Mouse (Mus musculus) intestine, embryonic 15.5 days (tissue): ENCODE measurements around the gene Dixdc1. TPM values are rescaled to one million over a fixed set of nuclear protein-coding genes. Genes with fewer than 3 reads are reported as not detected.
A peak's percentile ranks its signal among the peaks of the same experiment; 100 is the strongest.

Source experiments
- ATAC-seq: fragments of 200-750 bp; cut with Nextera tagmentation; 2 replicates; pipeline ENCODE4 v1.8.0; 2017; ENCODE audit warnings: moderate TSS enrichment, moderate library complexity
- H3K27ac ChIP-seq: fragments of 300-500 bp; sonication (generic); 2 replicates; pipeline ENCODE4 v1.5.1; 2015; ENCODE audit warnings: mild to moderate bottlenecking, inconsistent platforms
- H3K27me3 ChIP-seq: fragments of 300-500 bp; sonication (generic); replicated peaks from 2 replicates; pipeline ENCODE4 v1.6.1; 2015; ENCODE audit warnings: inconsistent platforms
- H3K36me3 ChIP-seq: fragments of 300-500 bp; sonication (generic); 2 replicates; pipeline ENCODE4 v1.6.1; 2015; ENCODE audit warnings: inconsistent platforms
- H3K4me1 ChIP-seq: fragments of 300-500 bp; sonication (generic); replicated peaks from 2 replicates; pipeline ENCODE4 v1.6.1; 2015; ENCODE audit warnings: inconsistent platforms
- H3K4me2 ChIP-seq: fragments of 300-500 bp; sonication (generic); replicated peaks from 2 replicates; pipeline ENCODE4 v1.6.1; 2015; ENCODE audit warnings: mild to moderate bottlenecking, inconsistent platforms
- H3K4me3 ChIP-seq: fragments of 300-500 bp; sonication (generic); replicated peaks from 2 replicates; pipeline ENCODE4 v1.5.1; 2015; ENCODE audit warnings: inconsistent platforms
- H3K9ac ChIP-seq: fragments of 300-500 bp; sonication (generic); 2 replicates; pipeline ENCODE4 v1.6.1; 2015; ENCODE audit warnings: inconsistent platforms
- H3K9me3 ChIP-seq: fragments of 300-500 bp; sonication (generic); 2 replicates; pipeline ENCODE4 v1.6.1; 2016; ENCODE audit warnings: inconsistent platforms
- WGBS: fragments of 180-500 bp; shearing (Covaris S2); methylation state at CpG from one replicate; pipeline ENCODE4 v1.1.7; 2015; 5-methylcytosine and 5-hydroxymethylcytosine counted together
- polyA plus RNA-seq: library from polyadenylated mRNA; unstranded; fragments of >200 nt; fragmentation: Nextera tagmentation; extraction: Ambion mirVana; gene quantifications from 2 replicates; pipeline ENCODE4 v1.2.1, GENCODE M21; 2015

Dixdc1 gene
- polyA plus RNA-seq, 1 experiment from 2014 or later, result 6.1 TPM

DNA sequence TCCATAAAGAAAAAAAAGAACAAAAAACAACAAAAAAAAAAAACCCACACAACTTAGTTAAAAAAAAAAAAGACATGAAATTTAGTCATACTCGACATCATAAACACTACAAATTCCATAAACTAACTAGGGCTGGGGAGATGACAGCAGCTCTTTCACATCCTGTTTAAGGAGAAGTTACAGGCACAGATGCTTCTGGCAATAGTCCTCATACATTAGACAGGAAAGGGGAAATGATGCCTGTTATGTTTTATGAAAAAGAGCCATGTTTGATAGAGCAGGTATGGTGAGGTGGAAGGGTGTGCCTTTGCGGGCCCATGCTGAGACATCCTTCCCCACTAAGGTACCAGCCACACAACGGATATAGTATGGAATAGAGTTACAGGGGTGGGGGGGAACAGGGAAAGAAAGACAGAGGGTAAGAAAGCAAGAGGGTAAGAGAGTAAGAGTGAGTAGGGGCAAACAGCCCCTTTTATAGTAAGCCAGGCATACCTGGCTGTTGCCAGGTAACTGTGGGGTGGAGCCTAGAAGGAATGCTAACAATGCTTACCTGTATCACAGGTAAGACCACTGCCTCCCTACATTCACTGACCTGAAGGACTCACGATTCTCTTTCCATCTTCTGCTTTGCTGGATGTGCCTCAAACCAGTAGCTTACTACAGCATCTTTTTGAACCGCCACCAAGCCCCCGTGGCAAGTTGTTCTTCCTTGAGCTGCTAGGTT is 22.4 kb upstream of the Dixdc1 start:
- no peaks in the 10 kb centered on the region for H3K27me3 ChIP-seq
- no peaks in the 10 kb centered on the region for H3K36me3 ChIP-seq
- WGBS, result 47% methylated on average over 6 of the region's 6 CpGs
- H3K9ac ChIP-seq, result no peak overlapping the region
- H3K4me2 ChIP-seq, result no peak overlapping the region
- no peaks in the 10 kb centered on the region for H3K4me1 ChIP-seq
- no peak overlapping the region for H3K4me3 ChIP-seq
- no peak overlapping the region for H3K27ac ChIP-seq
- H3K9me3 ChIP-seq, result no peaks in the 10 kb centered on the region
- ATAC-seq, result no peak

DNA sequence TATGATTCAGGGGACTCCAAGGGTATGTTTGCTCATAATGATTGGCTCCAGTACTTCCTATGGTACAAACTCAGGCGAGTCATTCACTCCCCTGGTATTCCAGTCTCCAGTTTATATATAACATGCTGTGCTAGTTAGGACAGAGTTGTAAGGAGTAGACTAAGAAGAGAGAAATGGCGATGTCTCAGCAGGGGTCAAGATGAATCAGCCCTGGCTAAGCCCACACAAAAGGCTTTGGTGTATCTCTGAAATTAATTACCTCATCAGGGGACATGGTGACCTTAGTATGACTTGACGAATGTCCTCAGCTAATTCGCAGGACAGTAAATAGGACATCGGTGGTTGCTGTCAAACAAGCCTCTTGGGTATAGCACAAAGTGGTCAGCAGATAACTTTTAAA is 17.4 kb upstream of the Dixdc1 start:
- 64% methylated on average over 5 of the region's 5 CpGs for WGBS
- Histone ChIP-seq H3K27ac (no peak overlapping the region), H3K4me2 (no peak overlapping the region), H3K4me3 (no peak overlapping the region), H3K9ac (no peak overlapping the region), H3K9me3 (no peaks in the 10 kb centered on the region), H3K27me3 (no peaks in the 10 kb centered on the region), H3K36me3 (no peaks in the 10 kb centered on the region), H3K4me1 (peaks cover 9% of the 10 kb centered on the region; the same call in 1 of the 2 replicates)
- no peak for ATAC-seq

DNA sequence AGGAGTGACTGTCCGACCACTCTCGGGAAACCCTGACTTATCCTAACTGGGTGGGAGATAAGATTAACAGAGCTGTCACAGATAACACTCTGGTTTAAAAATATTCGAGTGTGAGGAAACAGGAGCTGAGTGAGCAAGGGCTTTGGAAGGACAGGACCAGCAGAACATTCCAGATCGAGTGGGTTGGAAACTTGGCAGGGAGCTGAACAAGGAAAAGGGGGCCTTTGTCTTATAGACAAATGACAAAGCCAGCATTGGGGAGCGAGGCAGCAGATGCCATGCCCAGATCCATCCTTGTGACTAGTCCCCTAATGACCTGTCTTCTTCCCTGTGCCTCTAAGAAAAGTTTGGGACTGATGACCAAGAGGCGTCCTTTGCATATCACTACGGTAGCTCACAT is 14.6 kb upstream of the Dixdc1 start:
- Histone ChIP-seq H3K9ac (no peak overlapping the region), H3K27ac (no peak overlapping the region), H3K4me2 (peak overlapping the region; percentile 40), H3K4me1 (peaks cover 9% of the 10 kb centered on the region; the same call in 1 of the 2 replicates), H3K27me3 (no peaks in the 10 kb centered on the region), H3K9me3 (no peaks in the 10 kb centered on the region), H3K4me3 (peak overlapping the region; percentile 4; the same call in 1 of the 2 replicates), H3K36me3 (no peaks in the 10 kb centered on the region)
- ATAC-seq, result no peak
- 51% methylated on average over 7 of the region's 7 CpGs for WGBS

DNA sequence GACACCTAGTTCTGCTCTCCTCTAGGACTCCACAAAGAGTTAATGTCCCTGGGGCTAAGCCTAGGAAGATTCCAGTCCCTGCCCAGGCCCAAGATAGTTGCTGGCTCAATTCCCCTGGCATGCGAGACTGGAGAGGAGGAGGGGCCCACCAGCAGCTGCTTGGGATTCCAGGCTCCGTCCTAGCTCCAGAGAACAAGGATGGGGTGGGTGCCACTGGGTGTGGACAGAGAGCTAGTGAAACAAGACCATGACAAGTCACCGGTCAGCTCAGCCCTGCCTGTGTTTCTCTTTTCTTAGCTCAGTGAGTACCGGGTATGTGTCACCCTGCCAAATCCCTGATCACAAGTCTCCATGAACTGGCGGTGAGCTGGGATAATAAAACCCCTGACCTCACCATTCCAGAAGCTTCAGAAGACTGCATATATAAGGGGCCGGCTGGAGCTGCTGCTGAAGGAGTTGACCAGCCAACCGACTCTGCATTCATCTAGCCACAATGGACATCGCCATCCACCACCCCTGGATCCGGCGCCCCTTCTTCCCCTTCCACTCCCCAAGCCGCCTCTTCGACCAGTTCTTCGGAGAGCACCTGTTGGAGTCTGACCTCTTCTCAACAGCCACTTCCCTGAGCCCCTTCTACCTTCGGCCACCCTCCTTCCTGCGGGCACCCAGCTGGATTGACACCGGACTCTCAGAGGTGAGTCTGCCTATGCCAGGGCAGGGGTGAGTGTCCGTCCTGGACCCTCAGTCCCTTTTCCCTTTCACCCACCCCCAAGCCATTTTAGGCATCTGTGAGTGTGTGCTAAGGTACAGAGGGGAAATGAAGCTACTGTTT is 13.7 kb upstream of the Dixdc1 start:
- peak; percentile 77 for ATAC-seq
- 58% methylated on average over 17 of the region's 17 CpGs for WGBS
- Histone ChIP-seq H3K9ac (0 out of 2 replicates have a peak overlapping the region, but pooled peaks have one; percentile 5), H3K4me3 (peak overlapping the region; percentile 24), H3K4me2 (peak overlapping the region; percentile 40), H3K4me1 (peaks cover 9% of the 10 kb centered on the region; the same call in 1 of the 2 replicates), H3K9me3 (no peaks in the 10 kb centered on the region), H3K36me3 (no peaks in the 10 kb centered on the region), H3K27me3 (no peaks in the 10 kb centered on the region), H3K27ac (peak overlapping the region; percentile 56; the same call in 1 of the 2 replicates)

DNA sequence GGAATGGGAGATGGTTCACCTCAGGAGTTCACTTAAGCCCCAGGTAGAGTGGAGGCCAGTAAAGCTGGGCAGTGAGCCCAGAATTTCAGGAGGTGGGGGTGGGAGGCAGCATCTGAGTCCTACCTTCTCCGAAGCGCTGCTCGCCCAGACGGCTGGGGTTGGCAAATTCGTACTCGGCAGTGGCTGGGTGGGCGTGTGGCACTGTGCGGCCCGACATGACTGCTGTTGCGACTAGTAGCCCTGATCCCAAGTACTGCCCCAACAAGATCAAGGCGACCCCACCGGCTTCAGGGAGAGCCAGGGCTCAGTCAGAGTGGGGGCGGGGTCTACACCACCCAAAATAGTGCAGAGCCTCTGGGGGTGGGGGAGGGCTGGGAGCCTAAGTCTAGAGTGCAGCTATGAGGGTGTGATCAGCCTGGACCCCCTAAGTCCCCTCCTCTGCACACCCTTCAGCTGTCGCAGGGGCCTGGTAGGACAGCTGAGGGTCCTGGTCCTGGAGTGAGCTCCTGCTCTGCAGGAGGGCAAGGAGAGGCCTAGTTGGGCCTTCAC is 12.8 kb upstream of the Dixdc1 start, which contains the start of gene Hspb2:
TSS of gene Hspb2 (minus strand) at position 301 of the 549 bp plus-strand sequence.
- Histone ChIP-seq H3K4me1 (peaks cover 9% of the 10 kb centered on the region; the same call in 1 of the 2 replicates), H3K4me2 (peak within 1 kb of the TSS; percentile 40), H3K4me3 (peak within 1 kb of the TSS; percentile 24), H3K9me3 (no peaks in the 10 kb centered on the region), H3K9ac (0 out of 2 replicates have a peak within 1 kb of the TSS, but pooled peaks have one; percentile 5), H3K27ac (peak within 1 kb of the TSS; percentile 56), H3K27me3 (no peaks in the 10 kb centered on the region), H3K36me3 (no peaks in the 10 kb centered on the region)
- ATAC-seq, result peak; percentile 35
- WGBS, result 64% methylated on average over 14 of the region's 14 CpGs

DNA sequence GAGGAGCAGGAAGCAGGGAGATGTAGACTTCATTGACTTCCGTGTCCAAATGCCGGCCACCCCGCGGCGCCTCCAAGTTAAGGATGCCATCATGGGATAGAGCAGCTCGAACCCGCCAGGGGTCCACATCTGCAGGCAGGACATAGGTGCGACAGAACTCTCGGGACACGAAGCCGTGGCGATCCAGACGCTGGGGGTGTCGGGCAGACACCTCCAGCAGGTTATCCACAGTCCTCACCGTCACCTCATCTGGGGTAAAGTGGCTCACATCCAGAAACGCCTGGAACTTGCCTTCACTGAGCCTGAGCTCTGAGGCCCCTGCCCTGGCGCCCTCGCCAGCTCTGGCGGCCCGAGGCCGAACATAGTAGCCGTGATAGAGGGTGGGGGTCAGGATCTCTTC is 12.0 kb upstream of the Dixdc1 start, which contains the start of gene Cryab:
TSS of gene Cryab (plus strand) at position 3 of the 400 bp plus-strand sequence.
- H3K4me2 ChIP-seq, result peak within 1 kb of the TSS; percentile 14; the same call in 1 of the 2 replicates
- H3K27ac ChIP-seq, result peak within 1 kb of the TSS; percentile 56
- H3K9me3 ChIP-seq, result no peaks in the 10 kb centered on the region
- H3K4me3 ChIP-seq, result no peak within 1 kb of the TSS
- WGBS, result 70% methylated on average over 22 of the region's 22 CpGs
- no peaks in the 10 kb centered on the region for H3K36me3 ChIP-seq
- H3K9ac ChIP-seq, result no peak within 1 kb of the TSS
- no peaks in the 10 kb centered on the region for H3K27me3 ChIP-seq
- peaks cover 9% of the 10 kb centered on the region; the same call in 1 of the 2 replicates for H3K4me1 ChIP-seq
- ATAC-seq, result no peak

DNA sequence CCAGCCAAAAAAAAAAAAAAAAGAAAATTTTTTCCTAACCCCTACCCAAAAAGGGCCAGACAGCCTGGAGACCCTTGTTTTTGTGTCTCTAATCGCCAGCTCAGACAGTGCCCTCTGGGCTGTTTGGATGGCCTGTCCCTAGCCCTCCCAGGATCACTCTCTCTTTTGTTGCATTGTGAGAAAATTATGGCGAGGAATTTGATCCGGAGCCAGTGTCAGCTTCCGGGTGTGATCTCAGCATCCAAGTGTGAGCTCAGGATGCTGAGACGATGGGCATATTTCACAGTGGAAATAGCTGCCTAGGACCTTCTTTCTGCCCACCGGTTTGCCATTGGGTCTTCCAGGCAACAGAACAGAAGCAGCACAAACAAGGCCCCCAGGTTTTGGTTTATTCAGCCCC is 11.4 kb upstream of the Dixdc1 start:
- Histone ChIP-seq H3K4me3 (no peak overlapping the region), H3K9me3 (no peaks in the 10 kb centered on the region), H3K27me3 (no peaks in the 10 kb centered on the region), H3K4me1 (peaks cover 9% of the 10 kb centered on the region; the same call in 1 of the 2 replicates), H3K4me2 (no peak overlapping the region), H3K27ac (no peak overlapping the region), H3K36me3 (no peaks in the 10 kb centered on the region), H3K9ac (no peak overlapping the region)
- WGBS, result 77% methylated on average over 6 of the region's 6 CpGs
- no peak for ATAC-seq

DNA sequence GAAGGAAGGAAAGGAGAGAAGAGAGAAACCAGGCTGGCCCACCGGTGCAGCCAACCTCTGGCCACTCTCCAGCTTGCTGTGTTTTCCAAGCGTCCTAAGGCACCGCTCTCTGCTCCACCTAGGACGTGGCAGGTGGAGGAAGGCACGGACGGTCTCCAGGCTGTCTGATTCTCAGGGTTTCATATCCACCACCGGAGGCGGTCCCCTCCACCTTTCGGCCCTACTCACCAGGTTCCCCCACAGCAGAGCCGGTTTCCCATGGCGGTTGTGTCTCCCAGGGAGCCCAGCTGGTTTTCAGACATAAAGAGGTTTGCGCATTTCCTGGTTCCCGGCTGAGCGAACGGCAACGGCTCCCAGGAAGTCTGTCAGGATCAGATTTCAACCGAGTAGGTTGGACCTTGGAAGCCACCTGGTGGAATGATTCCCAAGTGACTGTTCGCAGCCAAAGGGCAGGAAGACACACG is 6.9 kb upstream of the Dixdc1 start, which contains the start of gene 2310030G06Rik:
TSS of gene 2310030G06Rik (minus strand) at position 323 of the 464 bp plus-strand sequence.
- no peaks in the 10 kb centered on the region for H3K36me3 ChIP-seq
- H3K27me3 ChIP-seq, result no peaks in the 10 kb centered on the region
- no peaks in the 10 kb centered on the region; the same call in 1 of the 2 replicates for H3K4me1 ChIP-seq
- no peaks in the 10 kb centered on the region for H3K9me3 ChIP-seq
- peak within 1 kb of the TSS; percentile 70 for H3K9ac ChIP-seq
- H3K4me2 ChIP-seq, result peak within 1 kb of the TSS; percentile 73
- ATAC-seq, result peak; percentile 89
- peak within 1 kb of the TSS; percentile 51 for H3K4me3 ChIP-seq
- WGBS, result 1% methylated on average over 19 of the region's 19 CpGs
- peak within 1 kb of the TSS; percentile 94 for H3K27ac ChIP-seq

DNA sequence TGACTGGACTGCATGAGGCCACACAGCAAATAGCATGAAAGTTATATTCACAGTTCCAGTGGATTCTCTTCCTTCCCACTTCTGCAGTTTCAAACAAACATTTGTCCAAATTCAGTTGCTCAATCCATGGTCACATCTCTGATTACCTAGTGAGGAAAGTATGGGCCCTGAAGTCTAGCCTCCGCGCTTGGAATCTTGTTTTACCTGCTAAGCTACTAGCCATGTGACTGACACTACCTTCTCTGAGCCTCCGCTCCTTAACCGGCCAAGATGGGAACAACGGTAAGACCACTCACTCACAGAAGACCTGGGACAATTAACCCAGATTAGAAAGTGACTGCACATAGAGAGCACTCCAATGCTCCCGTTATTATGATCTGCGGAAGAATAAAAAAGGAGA is 6.5 kb upstream of the Dixdc1 start:
- 10% methylated on average over 7 of the region's 7 CpGs for WGBS
- Histone ChIP-seq H3K9ac (peak overlapping the region; percentile 70), H3K4me2 (peak overlapping the region; percentile 73), H3K4me1 (no peaks in the 10 kb centered on the region; the same call in 1 of the 2 replicates), H3K9me3 (no peaks in the 10 kb centered on the region), H3K36me3 (no peaks in the 10 kb centered on the region; the same call in 1 of the 2 replicates), H3K27me3 (no peaks in the 10 kb centered on the region), H3K4me3 (peak overlapping the region; percentile 51), H3K27ac (peak overlapping the region; percentile 94)
- ATAC-seq, result peak; percentile 72

DNA sequence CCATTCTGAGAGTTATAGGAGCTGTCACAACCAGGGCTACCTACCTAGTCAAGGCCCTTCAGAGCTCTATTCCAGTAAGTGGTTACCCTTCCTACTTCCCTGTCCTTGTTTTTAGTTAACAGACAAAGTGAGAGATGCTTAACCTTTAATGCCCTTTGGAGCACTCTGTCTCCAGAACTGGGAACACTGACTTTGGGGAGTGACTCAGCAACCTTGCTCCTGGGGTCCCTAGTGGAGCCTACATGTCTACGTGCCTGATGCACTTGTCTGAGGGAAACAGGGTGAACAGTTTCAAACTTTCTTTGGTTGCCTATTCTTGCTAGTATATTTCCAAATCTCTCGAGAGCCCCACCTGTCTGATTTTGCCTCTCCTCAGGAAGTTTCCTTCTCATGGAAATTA is 3.4 kb upstream of the Dixdc1 start:
- Histone ChIP-seq H3K36me3 (no peaks in the 10 kb centered on the region; the same call in 1 of the 2 replicates), H3K4me3 (no peak overlapping the region), H3K4me2 (no peak overlapping the region), H3K4me1 (peaks cover 7% of the 10 kb centered on the region), H3K9me3 (no peaks in the 10 kb centered on the region), H3K9ac (no peak overlapping the region), H3K27me3 (no peaks in the 10 kb centered on the region), H3K27ac (no peak overlapping the region)
- no peak for ATAC-seq
- WGBS, result 78% methylated on average over 2 of the region's 2 CpGs

DNA sequence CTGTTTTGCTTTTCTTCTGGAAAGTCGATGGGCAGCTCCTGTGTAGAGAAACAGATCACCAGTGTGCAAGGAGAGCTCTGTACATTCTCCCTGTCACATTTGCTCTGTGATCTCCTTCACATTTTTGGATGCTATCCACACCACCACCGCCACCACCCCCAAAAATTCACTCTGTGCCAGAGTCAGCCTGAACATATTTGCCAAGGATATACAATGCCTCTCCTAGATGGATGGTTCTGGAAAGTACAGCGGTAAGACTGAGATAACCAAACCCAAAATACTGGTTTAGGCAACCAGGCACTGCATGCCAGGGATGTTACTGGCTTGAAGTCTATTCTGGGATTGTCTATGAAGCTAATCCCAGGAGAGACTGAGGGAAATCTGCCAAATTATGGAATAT is 2.9 kb upstream of the Dixdc1 start:
- no peak for ATAC-seq

More for the DNA sequence above, 2.9 kb upstream of the Dixdc1 start:
- Histone ChIP-seq H3K27me3 (no peaks in the 10 kb centered on the region), H3K4me2 (no peak overlapping the region), H3K4me1 (peaks cover 7% of the 10 kb centered on the region), H3K9me3 (no peaks in the 10 kb centered on the region), H3K9ac (no peak overlapping the region), H3K4me3 (no peak overlapping the region), H3K27ac (no peak overlapping the region), H3K36me3 (no peaks in the 10 kb centered on the region; the same call in 1 of the 2 replicates)
- 80% methylated on average over 3 of the region's 3 CpGs for WGBS
